Mouse (Mus musculus) layer of hippocampus, postnatal 25 days (tissue): ENCODE results near the gene Eva1c. TPM values are rescaled to one million over a fixed set of nuclear protein-coding genes. Genes with fewer than 3 reads are reported as not detected.

Source experiments
- microRNA-seq, 2 experiments: library from miRNA; unstranded; fragments of <30 nt; microRNA quantifications; one replicate each; pipeline ENCODE4 v1.2.0; 2021
- total RNA-seq, 2 experiments: library from RNA; stranded (reverse); gene quantifications; 2 replicates each; pipeline ENCODE4 v1.2.3; 2021

Gene Eva1c
- total RNA-seq, 2 experiments from 2014 or later = 1.6 TPM

Small RNAs within 50 kb of the gene (microRNA-seq; reads per million reads assigned to microRNA genes)
- gene Gm22933 = 0 reads per million in 2 experiments

Other genes starting within 250 kb of the Eva1c start
- 1 to 10 TPM; 7.1 to 9.0 TPM for gene Mis18a, start 99.3 kb upstream of the Eva1c start, total RNA-seq
- under 1 TPM in 1 of 2 experiments, not detected in 1; 0.38 TPM for gene Mrap, start 88.5 kb upstream of the Eva1c start, total RNA-seq
- gene Urb1, start 16.3 kb upstream of the Eva1c start, total RNA-seq = 10 to 100 TPM; 11.5 to 15.6 TPM
- 10 to 100 TPM; 43.6 to 44.2 TPM for gene Cfap298, start 108.4 kb downstream of the Eva1c start, total RNA-seq
- 100 to 1,000 TPM; 388 to 393 TPM for gene Synj1, start 184.6 kb downstream of the Eva1c start, total RNA-seq
- 10 to 100 TPM; 51.3 to 77.8 TPM for gene Paxbp1, start 217.8 kb downstream of the Eva1c start, total RNA-seq